Mouse (Mus musculus): ENCODE measurements around the gene Isy1. TPM values are rescaled to one million over a fixed set of nuclear protein-coding genes. Genes with fewer than 3 reads are reported as not detected.
"Not testable (repeated sequence)": the region's sequence is repeated elsewhere in the genome, so short reads cannot be mapped to it uniquely, and the experiment has no call there.

Isy1 gene
- total RNA-seq, 2 experiments from 2014 or later: 18.2 to 18.6 TPM

GRCm38 (mm10) chr6:87786621-87787020 is 52.0 kb downstream of the Isy1 start:
- intact Hi-C loops (cut with DNase I; ENCODE audit: low total_unique reads): no loop called here
- no peak for DNase-seq

DNA sequence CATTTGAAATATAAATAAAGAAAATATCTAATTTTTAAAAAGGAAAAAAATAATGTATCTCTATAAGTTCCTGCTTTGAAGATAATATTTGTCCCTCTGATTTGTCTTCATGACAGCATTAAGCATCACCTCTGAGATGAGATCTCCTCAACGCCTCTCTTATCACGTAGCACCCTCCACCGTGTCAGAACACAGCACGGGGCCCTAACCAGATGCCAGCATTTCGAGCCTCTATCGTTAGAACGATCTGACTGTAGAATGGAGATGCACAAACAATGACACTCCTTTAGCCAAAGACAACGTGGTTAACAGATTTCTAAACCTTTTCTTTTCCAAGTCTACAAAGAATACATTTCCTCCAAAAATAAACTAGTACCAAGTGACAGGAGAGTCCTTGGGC is 54.6 kb downstream of the Isy1 start:
- intact Hi-C loops (cut with DNase I; ENCODE audit: low total_unique reads): no loop called here

GRCm38 (mm10) chr6:87780546-87781301 is 57.9 kb downstream of the Isy1 start:
- no peak for DNase-seq
- intact Hi-C loops (cut with DNase I; ENCODE audit: low total_unique reads): no loop called here

More for the DNA sequence above, 54.6 kb downstream of the Isy1 start:
- no peak for DNase-seq

DNA sequence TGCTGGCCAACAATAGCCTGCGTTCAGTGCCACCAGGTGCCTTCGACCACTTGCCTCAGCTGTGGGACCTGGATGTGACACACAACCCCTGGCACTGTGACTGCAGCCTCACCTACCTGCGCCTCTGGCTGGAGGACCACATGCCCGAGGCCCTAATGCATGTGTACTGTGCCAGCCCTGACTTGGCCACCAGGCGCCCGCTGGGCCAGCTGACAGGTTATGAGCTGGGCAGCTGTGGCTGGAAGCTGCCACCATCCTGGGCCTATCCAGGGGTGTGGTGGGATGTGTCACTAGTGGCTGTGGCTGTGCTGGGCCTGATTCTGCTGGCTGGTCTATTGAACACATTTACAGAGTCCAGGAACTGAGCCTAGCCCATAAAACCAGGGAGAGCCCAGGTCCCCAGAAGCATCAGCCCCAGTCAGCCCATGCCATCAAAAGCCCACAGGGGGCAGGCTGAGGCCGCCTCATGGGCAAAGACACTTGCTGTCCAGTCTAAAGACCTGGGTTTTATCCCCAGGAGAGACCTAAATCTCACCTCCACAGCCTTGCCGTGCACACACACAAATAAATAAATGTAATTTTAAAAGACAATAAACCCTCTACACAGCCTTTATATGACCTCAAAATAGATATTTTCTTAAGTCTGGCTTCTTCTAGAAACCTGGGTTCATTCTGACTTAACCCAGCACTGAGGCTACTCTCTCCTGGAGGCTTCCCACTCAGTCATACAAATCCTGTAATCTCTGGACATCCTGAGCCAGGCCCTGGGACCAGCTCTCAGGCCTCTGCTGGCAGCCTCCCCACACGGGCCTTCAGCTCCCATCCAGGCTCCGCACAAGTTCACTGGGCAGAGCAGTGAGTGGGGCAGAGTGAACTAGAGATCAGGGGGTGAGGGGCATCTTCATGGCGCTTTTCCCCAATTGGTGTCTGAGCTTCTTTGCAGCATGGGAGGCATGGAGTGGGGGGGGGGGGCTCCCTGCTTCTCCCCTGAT is 59.1 kb downstream of the Isy1 start:
- intact Hi-C loops (cut with DNase I; ENCODE audit: low total_unique reads): no loop called here

GRCm38 (mm10) chr6:87778294-87779173 is 60.1 kb downstream of the Isy1 start:
- no peak for DNase-seq
- intact Hi-C loops (cut with DNase I; ENCODE audit: low total_unique reads): no loop called here

More for the DNA sequence above, 59.1 kb downstream of the Isy1 start:
- DNase-seq: no peak

GRCm38 (mm10) chr6:87777842-87778241 is 60.8 kb downstream of the Isy1 start, which contains the start of gene Gp9:
Gene Gp9, plus strand, starts transcription at chr6:87778072.
- intact Hi-C loops (cut with DNase I; ENCODE audit: low total_unique reads): no loop called here
- no peak for DNase-seq

DNA sequence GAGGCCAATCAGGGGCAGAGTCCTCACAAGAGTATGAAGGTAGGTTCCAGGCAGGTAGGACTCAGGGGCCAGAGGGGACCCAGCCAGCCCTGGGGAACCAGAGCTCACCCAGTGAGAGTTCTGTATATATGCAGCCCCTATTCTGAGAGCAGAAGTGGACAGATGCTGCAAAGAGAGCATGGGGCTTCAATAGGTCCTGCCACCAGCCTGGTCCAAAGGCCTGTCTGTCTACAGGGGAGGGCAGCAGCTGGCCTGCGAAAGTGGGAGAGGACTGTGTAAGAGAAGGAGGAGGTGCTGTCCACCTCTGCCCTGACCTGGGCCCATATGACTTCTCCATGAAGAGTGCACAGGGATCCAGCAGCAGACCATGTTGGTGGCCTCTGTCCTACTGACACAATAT is 61.9 kb downstream of the Isy1 start:
- intact Hi-C loops (cut with DNase I; ENCODE audit: low total_unique reads): no loop called here
- no peak for DNase-seq

DNA sequence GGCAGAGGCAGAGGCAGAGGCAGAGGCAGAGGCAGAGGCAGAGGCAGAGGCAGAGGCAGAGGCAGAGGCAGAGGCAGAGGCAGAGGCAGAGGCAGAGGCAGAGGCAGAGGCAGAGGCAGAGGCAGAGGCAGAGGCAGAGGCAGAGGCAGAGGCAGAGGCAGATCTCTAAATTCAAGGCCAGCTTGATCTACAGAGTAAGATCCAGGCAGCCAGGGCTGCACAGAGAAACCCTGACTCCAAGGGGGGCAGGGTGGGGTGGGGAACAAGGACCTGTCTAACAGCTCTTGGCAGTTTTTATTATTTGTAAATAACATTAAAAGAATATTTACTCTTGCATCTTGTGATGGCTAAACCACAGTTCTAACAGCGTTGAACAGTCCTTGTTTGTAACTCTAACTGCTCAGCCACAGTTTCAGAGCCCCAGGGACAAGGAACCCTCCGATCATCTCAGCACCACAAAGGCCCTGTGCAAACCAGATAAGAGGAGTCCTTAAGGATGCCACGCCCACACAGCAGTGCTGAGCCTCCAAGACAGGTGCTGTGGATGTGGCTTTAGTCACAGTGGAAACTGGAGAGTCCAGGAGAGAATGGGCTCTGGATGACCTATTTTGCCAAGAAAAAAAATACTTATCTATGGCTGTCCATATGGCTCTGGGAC is 62.9 kb downstream of the Isy1 start:
- intact Hi-C loops (cut with DNase I; ENCODE audit: low total_unique reads): no loop called here

DNA sequence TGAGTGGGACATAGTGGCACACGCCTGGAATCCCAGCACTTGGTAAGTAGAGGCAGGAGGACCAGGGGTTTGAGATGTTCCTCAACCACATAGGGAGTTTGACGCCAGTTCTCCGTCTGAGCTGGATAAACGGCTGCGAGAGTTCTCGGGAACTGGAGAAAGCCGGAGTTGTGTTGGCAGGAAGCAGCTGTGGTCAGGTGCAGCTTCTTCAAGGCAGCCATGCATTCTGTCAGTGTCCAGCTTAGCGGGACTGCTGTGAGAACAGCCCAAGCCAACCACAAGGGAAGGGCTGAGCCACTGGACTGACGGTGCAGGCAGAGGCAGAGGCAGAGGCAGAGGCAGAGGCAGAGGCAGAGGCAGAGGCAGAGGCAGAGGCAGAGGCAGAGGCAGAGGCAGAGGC is 63.7 kb downstream of the Isy1 start:
- intact Hi-C loops (cut with DNase I; ENCODE audit: low total_unique reads): no loop called here
- DNase-seq: no peak

More for the DNA sequence above, 62.9 kb downstream of the Isy1 start:
- DNase-seq: no peak

DNA sequence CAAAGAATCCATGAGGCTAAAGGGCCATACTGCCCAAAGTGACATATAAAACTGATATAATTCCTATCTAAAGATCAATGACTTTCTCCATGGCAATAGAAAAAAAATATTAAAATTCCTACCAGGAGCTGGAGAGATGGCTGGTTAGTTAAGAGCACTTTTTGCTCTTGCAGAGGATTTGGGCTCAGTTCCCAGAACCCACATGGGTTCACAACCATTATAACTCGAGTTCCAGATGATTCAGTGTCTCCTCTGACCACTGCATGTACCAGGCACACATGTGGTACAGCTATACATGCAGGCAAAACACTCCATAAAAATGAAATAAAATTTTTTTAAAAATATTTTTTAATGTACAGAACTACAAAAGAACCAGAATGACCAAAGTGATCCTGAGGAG is 64.1 kb downstream of the Isy1 start:
- intact Hi-C loops (cut with DNase I; ENCODE audit: low total_unique reads): no loop called here
- no peak for DNase-seq

DNA sequence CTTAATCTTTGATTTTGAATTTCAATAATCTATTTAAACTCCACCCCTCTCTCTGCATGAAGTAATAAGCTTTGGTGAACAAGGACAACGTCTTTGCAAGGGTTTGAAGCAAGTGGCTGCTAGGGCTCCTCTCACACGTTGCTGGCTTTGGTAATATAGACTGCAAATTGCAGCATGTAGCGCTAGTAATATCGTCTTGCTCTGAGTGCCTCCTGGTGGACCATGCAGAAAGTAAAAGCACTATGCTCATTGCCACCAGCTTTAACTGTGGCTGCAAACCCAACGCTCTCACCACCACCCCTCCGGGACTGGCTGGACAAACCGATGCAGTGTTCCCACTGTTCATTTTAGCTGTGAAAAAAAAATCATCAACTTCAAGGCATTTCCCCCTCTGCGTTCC is 68.0 kb downstream of the Isy1 start:
- DNase-seq: no peak
- intact Hi-C loops (cut with DNase I; ENCODE audit: low total_unique reads): no loop called here

GRCm38 (mm10) chr6:87764296-87764695 is 74.3 kb downstream of the Isy1 start:
- intact Hi-C loops (cut with DNase I; ENCODE audit: low total_unique reads); DNase-seq: not testable (repeated sequence)

Other genes with a start within 250 kb of the Isy1 start
- 1 to 10 TPM; 2.2 to 3.6 TPM for gene Prokr1, start 248.1 kb downstream of the Isy1 start, total RNA-seq (2021)
- gene Aplf, start 166.6 kb downstream of the Isy1 start, total RNA-seq (2021): 1 to 10 TPM; 2.8 to 3.4 TPM
- gene Efcc1, start 107.9 kb downstream of the Isy1 start, total RNA-seq (2021): 1 to 10 TPM; 1.6 to 2.0 TPM
- gene Gp9, start 60.7 kb downstream of the Isy1 start, total RNA-seq (2021): not detected
- gene Rab43, start 26.6 kb downstream of the Isy1 start, total RNA-seq (2021): 10 to 100 TPM in 1 of 2 experiments, 1 to 10 TPM in 1; 7.9 to 13.2 TPM
- 1 to 10 TPM in 1 of 2 experiments, under 1 TPM in 1; 0.89 to 1.5 TPM for gene Gm45140, start 3.0 kb downstream of the Isy1 start, total RNA-seq (2021)
- gene Cnbp, start 12.3 kb upstream of the Isy1 start, total RNA-seq (2021): 100 to 1,000 TPM; 452 to 474 TPM
- 10 to 100 TPM; 39.1 to 44.7 TPM for gene Copg1, start 49.0 kb upstream of the Isy1 start, total RNA-seq (2021)
- gene Hmces, start 75.1 kb upstream of the Isy1 start, total RNA-seq (2021): 1 to 10 TPM; 7.3 to 7.7 TPM
- 1 to 10 TPM; 7.4 to 7.8 TPM for gene H1fx, start 142.8 kb upstream of the Isy1 start, total RNA-seq (2021)
- gene Rab7, start 206.5 kb upstream of the Isy1 start, total RNA-seq (2021): 100 to 1,000 TPM; 208 to 236 TPM
- 10 to 100 TPM; 65.9 to 75.8 TPM for gene Rpn1, start 245.7 kb upstream of the Isy1 start, total RNA-seq (2021)